Mouse (Mus musculus) fat pad, adult 2 months (tissue): ENCODE measurements around the gene Nod2.

ENCODE experiments used
- DNase-seq: peaks from one replicate; pipeline ENCODE4 v3.0.0-alpha.2; 2011; ENCODE audit warnings: low read depth, low spot score; ENCODE audit errors: extremely low read depth

Gene Nod2

DNA sequence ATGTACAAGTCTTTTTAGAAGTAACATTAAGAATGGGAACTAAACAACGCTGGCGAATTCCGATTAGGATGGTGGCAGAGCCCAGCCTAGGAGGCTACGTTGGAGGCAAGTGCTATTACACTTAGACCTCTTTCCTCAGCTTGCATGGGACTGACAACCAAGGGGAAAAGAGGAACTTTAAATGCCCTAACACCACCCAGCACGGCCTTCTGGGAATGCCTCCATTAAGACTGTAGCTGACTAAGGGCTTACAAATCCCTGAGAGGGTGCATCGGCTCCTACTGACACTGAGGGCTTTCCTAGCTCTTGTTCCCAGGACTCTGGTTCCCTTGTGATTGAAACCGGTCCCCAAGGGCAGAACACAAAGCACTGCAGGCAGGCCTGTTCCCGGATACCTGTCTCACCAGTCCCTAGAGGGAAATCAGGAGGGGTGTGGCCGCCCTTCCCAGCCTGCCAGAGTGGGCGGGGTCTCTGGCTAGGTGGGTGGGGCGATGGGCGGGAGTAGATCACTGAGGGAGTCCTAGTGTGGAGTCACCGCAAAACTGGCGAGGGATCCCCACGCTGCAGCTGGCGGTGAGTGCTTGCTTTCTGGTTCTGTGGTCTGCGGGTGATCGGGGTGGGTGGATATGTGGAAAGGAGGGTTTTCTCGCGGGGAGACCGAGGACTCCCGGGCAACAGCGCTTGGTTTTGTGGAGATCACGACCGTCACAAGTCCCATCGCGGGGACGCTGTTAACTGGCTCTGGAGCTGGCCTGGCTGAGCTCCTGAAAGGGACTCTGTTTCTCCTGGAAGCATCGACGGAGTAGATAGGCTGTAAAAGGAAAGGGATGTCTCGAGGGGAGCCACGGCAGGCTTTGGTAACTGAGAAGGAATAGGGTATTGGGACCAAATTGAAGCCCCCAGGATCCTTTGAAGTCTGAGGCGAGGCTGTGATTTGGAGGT, at the start of gene Nod2:
TSS of gene Nod2 (plus strand) at position 479 of the 942 bp plus-strand sequence.
- no peak for DNase-seq

DNA sequence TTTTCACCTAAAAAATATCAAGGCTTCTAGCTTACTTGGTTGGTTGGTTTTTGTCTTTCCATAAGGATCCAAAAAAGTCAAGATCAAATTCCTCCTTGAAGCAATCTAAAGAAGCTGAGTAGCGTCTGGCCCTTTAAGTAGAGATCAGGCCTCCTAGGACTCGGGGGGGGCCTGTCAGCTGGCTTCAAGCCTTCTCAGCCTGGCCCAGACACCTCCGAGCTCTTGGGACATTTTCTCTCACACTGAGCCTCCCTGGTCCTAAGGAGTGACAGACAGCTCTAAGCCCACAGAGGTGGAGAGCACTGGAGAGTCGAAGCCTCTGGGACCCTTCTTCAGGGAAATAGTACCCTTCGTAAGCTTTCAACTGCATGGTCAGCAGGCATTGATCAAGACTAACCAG, 48.5 kb upstream of the Nod2 start:
- DNase-seq, result no peak

GRCm38 (mm10) chr8:88599491-88599890, 47.6 kb upstream of the Nod2 start:
- DNase-seq, result no peak

DNA sequence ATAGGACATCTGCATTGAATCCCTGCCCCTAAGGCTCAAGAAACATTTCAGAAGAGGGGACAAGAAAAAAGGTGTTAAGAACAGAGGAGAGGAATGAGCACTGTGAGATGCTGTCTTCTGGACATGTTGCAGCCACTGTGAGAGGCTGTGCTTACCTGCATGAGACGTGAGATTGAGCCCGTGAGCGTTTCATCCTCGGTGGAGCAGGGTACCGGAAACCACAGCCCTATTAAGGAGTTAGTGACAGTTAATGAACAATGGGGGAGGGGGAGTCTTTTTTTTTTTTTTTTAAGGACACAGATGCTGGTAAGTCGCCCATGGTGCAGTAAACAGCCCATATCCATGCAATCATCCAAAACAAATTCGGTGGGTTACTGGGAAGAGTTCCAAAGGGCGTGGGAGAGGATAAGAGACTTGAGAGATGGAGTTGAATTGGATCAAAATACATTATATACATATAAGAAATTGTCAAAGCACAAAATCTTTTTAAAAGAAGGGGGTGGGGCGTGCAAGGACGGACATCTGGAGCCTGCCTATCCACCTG, 43.6 kb upstream of the Nod2 start:
- no peak for DNase-seq

GRCm38 (mm10) chr8:88604065-88605038, 42.8 kb upstream of the Nod2 start:
- no peak for DNase-seq

DNA sequence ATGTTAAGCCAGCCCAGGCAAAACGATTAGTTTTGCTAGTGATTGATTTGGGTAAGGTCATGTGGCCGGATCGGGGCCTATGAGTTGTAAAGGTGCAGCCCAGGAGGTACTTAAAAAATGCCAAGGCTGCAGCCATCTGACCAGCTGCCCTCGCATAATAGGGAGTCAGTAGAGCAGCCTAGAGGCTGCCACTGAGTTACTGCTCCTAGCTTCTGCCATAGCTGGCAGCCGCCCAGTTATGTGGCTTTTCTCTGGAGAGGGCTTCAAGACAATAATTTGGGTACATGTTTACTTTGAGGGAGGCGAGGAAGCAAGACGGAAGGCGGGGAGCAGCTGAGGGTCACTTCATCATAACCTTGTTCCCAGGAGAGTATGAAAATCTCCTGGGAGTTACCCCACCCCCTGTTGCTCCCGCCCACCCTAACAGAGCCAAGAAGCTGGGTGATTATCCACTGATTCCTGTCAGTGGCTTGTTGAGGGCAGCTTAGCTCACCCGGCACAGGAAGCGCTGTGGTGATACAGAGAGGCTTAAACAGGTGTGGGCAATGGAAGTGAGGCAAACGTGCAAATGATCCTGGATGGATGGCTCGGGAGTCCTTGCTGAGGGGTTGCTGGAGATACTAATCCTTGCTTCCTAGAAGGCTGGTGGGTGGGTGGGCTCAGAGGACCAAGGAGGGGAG, 41.6 kb upstream of the Nod2 start:
- no peak for DNase-seq

- DNase-seq, result no peak
Measured at GRCm38 (mm10) chr8:88609036-88609435, 38.1 kb upstream of the Nod2 start.

GRCm38 (mm10) chr8:88610271-88610670, 36.8 kb upstream of the Nod2 start:
- no peak for DNase-seq

DNA sequence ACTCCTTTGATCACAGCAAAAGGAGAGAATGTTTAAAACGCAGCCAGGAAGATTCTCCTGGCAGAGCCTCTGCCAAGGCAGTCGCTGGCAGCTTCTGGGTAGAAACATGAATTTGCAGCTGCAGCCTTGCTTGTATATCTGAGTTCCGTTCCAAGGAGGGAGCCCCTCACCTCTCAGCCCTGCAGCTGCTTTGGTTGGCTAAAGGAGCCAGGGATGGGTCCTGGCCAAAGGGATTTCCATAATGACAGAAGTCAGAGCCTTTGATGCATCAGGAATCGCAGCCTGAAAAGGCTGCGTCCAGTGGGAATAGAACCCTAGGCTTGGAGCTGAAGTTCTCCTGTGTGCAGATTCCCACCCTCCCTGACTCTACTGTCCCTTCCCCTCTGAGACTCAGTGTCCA, 32.1 kb upstream of the Nod2 start:
- no peak for DNase-seq

GRCm38 (mm10) chr8:88618612-88619011, 28.5 kb upstream of the Nod2 start:
- no peak for DNase-seq

DNA sequence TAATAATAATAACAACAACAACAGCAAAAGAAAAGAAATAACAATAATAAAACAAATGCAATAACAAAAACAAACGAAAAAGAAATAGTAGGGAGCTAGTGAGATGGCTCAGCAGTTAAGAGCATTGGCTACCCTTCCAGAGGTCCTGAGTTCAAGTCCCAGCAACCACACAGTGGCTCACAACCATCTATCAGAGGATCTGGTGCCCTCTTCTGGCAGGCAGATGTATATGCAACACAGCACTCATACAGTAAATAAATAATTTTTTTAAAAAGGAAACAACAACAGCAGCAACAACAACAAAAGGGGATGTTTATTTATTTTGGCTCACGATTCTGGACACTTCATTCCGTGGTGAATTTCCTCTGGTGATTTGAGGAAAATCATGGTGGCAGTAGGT, 27.6 kb upstream of the Nod2 start:
- DNase-seq, result no peak

DNA sequence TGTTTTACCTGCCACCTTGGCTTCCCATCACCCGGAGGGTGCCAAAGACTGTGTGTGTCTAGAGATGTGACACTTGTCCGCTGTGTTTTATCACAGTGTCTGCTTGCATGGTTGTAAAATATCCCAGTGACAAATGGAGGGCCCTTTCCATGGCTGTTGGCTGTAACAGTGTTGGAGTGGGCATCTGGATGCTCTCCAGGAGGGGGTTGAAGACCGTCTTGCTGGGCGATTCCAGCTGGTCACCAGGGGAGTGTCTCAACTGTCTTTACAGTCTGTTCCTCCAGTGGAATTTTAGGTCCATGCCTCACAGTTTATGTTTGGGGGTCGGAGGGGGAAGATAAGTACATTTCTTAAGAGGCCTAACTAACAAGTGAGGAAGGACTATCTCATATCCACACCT, 26.2 kb upstream of the Nod2 start:
- no peak for DNase-seq

- no peak for DNase-seq
Measured at GRCm38 (mm10) chr8:88621408-88621807, 25.7 kb upstream of the Nod2 start.

GRCm38 (mm10) chr8:88623351-88623750, 23.8 kb upstream of the Nod2 start:
- DNase-seq, result no peak

DNA sequence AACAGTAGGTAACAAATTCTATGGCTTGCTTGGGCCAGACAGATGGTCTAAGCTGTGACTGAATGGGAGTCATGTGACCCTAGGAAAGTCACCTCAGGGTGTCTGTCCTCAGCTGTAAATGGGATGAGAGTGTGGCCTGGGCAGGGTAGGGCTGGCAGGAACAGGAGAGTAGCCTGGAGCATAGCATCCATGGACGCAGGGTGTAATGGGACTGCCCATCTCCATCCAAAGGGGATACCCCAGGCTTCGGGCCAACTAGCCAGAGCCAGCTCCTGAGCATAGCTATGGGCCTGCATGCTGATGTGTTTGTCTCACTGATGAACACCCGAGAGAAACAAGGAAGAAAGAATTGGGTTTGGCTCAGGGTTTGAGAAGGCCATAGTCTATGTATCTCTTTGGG, 22.8 kb upstream of the Nod2 start:
- DNase-seq, result no peak

DNA sequence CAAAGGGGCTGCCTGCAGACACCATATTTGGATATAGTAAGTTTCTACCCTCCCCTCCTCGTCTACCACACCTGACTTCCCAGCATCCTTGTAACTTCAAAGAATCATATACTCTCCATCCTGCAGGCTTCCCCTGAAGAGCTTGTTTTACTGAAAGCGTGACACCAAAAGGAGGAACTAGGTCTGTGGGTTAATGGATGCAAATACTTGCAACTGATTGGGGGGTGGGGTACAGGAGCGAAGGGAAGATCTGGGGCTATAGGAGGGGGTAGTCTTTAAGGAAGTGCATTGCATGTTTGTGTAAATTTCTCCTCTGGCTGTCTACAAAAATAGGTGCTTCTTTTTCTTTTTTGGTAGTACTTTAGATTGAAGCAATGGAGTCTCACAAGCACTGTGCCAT, 20.7 kb upstream of the Nod2 start:
- no peak for DNase-seq

DNA sequence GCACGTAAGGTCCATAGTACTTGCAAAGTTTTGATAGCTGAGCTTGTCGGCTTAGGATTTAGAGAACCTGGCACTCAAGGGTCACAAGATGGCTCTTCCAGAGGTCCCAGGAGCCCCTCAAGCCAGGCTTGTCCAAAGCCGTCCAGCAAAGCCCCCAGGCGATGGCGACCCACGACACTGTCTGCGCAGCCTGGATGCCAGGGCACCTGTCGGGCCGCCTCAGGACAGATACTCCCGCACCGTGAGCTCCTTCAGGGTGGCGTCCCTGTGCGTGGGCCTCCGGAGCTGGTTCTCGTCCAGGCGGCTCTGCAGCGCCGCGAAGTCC, 20.2 kb upstream of the Nod2 start:
- DNase-seq, result no peak

DNA sequence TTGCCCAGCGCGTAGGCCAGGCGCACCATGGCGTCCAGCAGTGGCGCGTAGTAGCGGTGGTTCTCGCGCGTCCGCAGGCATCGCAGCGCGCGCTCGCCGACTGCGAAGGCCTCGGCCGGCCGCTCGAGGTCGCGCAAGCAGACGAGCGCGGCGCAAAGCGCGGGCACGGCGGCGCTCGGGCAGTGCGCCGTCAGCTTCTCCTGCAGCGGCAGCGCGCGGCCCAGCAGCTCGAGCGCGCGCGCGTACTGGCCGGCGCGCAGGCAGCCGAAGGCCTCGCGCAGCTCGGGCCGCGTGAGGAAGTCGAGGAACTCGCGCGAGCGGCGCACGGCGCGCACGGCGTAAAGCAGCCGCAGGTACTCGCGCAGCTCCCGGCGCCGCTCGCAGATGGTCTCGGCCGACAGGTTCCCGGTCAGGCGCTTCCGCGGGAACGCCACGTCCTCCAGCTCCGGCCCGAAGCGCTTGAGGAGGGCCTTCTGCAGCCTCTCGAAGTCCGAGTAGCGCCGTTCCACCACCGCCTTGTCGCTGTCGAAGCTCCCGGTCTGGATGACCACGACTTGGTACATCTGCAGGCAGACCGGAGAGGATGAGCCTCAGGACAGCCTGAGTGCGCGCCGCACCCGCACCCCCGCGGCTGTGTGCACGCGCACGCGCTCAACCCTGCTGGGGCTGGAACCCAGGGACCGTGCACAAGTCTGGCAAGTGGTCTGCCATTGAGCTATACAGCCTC, 19.7 kb upstream of the Nod2 start:
- no peak for DNase-seq

GRCm38 (mm10) chr8:88628001-88628774, 18.9 kb upstream of the Nod2 start:
- DNase-seq, result no peak

DNA sequence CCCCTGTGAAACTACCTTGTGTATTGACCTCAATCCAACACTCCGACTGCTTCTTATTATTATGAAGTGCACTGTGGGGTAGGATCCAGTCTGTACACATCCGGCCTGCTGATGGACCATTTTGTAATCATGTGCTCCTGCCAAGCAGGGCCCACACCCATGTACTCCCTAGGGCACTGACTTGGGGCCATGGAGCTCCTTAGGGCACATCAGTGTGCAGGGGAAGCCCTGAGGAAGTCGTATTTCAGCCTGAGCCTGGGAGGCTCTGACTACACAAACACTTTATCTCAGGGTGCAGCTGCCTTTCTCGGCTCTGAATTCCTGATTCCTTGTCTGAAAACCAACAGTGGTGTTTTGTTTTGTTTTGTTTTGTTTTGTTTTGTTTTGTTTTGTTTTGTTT, 16.9 kb upstream of the Nod2 start:
- DNase-seq, result no peak
